Mouse (Mus musculus) erythroblast, embryonic 14.5 days (primary cell): ENCODE data around the gene Galnt2. TPM values are rescaled to one million over a fixed set of nuclear protein-coding genes. Genes with fewer than 3 reads are reported as not detected.

Experiments
- H3K27me3 ChIP-seq: 2 replicates; pipeline ENCODE4 v1.6.1; 2012; ENCODE audit warnings: inconsistent platforms; ENCODE audit not compliant: control insufficient read depth
- H3K36me3 ChIP-seq: 2 replicates; pipeline ENCODE4 v1.6.1; 2012; ENCODE audit warnings: mild to moderate bottlenecking, inconsistent platforms; ENCODE audit not compliant: control insufficient read depth
- H3K4me1 ChIP-seq: 2 replicates; pipeline ENCODE4 v1.6.1; 2012; ENCODE audit warnings: inconsistent platforms; ENCODE audit not compliant: control insufficient read depth
- H3K4me3 ChIP-seq: replicated peaks from 2 replicates; pipeline ENCODE3; 2012; ENCODE audit warnings: moderate library complexity, mild to moderate bottlenecking, inconsistent platforms
- H3K9me3 ChIP-seq: 2 replicates; pipeline ENCODE4 v1.6.1; 2012; ENCODE audit warnings: low read length, inconsistent platforms, mixed read lengths; ENCODE audit not compliant: control insufficient read depth
- GATA1 ChIP-seq: IDR thresholded peaks from 2 replicates; pipeline ENCODE4 v1.6.1; 2012; ENCODE audit warnings: low read length, inconsistent platforms, mixed read lengths
- TAL1 ChIP-seq: IDR thresholded peaks from 3 replicates; pipeline ENCODE4 v1.6.1; 2012; ENCODE audit warnings: low read length, inconsistent platforms, mixed read lengths
- polyA plus RNA-seq: library from polyadenylated mRNA; stranded (reverse); fragments of >175 nt; gene quantifications from 2 replicates; pipeline ENCODE4 v1.2.3, GENCODE M21; 2012

Galnt2 gene
- polyA plus RNA-seq, 1 experiment: 6.7 TPM

DNA sequence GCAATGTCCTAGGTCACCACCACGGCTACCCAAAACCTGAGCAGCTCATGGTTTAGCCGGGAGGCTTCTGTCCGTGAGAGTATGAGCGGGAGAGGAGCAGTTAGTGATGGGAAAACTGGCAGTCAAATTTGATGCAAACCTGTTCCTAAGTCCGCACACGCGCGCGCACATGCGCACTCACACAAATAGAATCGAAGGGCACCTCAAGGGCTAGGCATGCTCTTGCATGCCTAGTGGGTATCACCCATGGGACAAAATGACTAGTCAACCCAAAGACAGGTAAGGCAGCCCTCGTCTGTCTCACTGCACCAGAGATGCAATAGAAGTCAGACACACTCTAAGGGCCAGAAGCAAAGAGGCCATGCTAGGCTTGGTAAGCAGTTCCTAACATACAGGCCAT is 145.2 kb downstream of the Galnt2 start:
- no peak for TF ChIP-seq TAL1
- no peak for TF ChIP-seq GATA1
- Histone ChIP-seq H3K27me3 (no peaks in the 10 kb centered on the region), H3K4me1 (no peaks in the 10 kb centered on the region; the same call in 1 of the 2 replicates), H3K4me3 (no peak overlapping the region), H3K9me3 (no peaks in the 10 kb centered on the region), H3K36me3 (no peaks in the 10 kb centered on the region)

- no peaks in the 10 kb centered on the region for H3K27me3 ChIP-seq
- TF ChIP-seq GATA1 (no peak), TAL1 (no peak)
- H3K9me3 ChIP-seq: no peaks in the 10 kb centered on the region
- H3K36me3 ChIP-seq: no peaks in the 10 kb centered on the region
- no peak overlapping the region for H3K4me3 ChIP-seq
- no peaks in the 10 kb centered on the region for H3K4me1 ChIP-seq
Measured at GRCm38 (mm10) chr8:124379289-124379688, 148.1 kb downstream of the Galnt2 start.

DNA sequence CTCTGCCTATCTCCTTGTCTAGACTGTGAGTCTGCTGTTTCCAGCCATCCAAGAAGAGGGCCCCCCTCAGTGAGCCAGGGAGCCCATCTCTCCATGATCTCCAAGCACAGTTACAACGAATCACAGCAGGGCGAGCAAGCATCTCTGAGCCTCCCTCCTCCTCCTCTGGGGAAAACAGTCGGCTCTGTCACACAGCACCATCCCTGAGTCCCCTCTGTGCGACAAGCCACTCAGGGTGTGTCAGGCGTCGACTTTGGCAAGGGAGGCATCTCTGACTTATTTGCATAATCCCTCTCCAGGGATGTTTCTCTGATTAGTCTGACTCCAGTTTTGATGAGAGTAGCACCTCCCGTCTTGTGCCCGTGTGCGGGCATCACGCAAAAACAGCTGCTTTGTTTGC is 151.0 kb downstream of the Galnt2 start:
- Histone ChIP-seq H3K36me3 (no peaks in the 10 kb centered on the region), H3K4me1 (no peaks in the 10 kb centered on the region), H3K27me3 (no peaks in the 10 kb centered on the region), H3K9me3 (no peaks in the 10 kb centered on the region), H3K4me3 (no peak overlapping the region)
- TF ChIP-seq TAL1 (no peak), GATA1 (no peak)

- H3K4me1 ChIP-seq: no peaks in the 10 kb centered on the region
- TF ChIP-seq GATA1: no peak
- no peak for TF ChIP-seq TAL1
- H3K36me3 ChIP-seq: no peaks in the 10 kb centered on the region
- H3K27me3 ChIP-seq: no peaks in the 10 kb centered on the region
- H3K4me3 ChIP-seq: no peak overlapping the region
- no peaks in the 10 kb centered on the region for H3K9me3 ChIP-seq
Measured at GRCm38 (mm10) chr8:124384336-124384735, 153.1 kb downstream of the Galnt2 start.

GRCm38 (mm10) chr8:124386225-124386899 is 155.2 kb downstream of the Galnt2 start:
- no peak for TF ChIP-seq TAL1
- no peak for TF ChIP-seq GATA1
- H3K27me3 ChIP-seq: no peaks in the 10 kb centered on the region
- no peaks in the 10 kb centered on the region for H3K9me3 ChIP-seq
- no peaks in the 10 kb centered on the region for H3K36me3 ChIP-seq
- no peak overlapping the region for H3K4me3 ChIP-seq
- H3K4me1 ChIP-seq: no peaks in the 10 kb centered on the region

GRCm38 (mm10) chr8:124389495-124389894 is 158.3 kb downstream of the Galnt2 start:
- Histone ChIP-seq H3K9me3 (no peaks in the 10 kb centered on the region), H3K36me3 (no peaks in the 10 kb centered on the region), H3K4me3 (no peak overlapping the region), H3K4me1 (no peaks in the 10 kb centered on the region), H3K27me3 (no peaks in the 10 kb centered on the region)
- TF ChIP-seq GATA1 (no peak), TAL1 (no peak)

GRCm38 (mm10) chr8:124391191-124391590 is 160.0 kb downstream of the Galnt2 start:
- Histone ChIP-seq H3K27me3 (no peaks in the 10 kb centered on the region), H3K4me1 (no peaks in the 10 kb centered on the region)
- TF ChIP-seq TAL1: no peak
- no peak for TF ChIP-seq GATA1

DNA sequence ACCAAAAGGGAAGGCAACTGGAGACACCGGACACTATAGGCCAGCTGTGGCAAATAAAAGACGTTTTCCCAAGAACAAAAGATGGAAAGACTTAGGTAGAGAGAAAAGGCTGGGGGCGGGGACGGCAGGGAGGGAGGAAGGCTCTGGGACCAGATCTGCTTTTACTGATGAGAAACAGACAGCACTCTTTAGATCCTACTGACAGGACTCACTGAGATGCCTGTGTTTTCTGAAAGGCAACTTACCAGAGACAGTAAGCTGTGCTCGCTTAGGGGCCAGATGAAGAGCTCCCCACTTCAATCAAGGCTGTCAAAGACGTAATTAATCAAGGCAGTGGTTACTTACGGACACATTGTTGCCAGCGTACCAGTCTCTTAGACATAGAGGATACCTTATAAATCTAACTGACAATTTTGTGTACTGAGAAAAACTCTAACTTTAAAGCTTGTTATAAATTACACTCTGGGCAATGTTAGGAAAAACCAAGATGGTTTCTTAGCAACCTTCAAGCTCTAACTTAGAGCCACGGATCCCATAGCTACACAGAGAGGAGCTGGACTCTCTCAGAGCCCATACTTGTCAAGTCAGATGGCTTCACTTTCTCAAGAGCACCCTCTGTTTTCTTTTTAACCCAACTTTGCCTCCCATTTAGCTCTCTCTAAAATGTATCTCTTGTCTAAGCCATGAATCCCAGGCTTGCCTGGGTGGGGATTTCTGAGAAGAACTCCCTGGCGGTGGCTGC is 161.3 kb downstream of the Galnt2 start:
- H3K4me1 ChIP-seq: no peaks in the 10 kb centered on the region
- H3K4me3 ChIP-seq: no peak overlapping the region
- H3K36me3 ChIP-seq: no peaks in the 10 kb centered on the region
- TF ChIP-seq TAL1: no peak
- TF ChIP-seq GATA1: no peak
- H3K27me3 ChIP-seq: no peaks in the 10 kb centered on the region
- H3K9me3 ChIP-seq: no peaks in the 10 kb centered on the region

More at GRCm38 (mm10) chr8:124391191-124391590, 160.0 kb downstream of the Galnt2 start:
- Histone ChIP-seq H3K9me3 (no peaks in the 10 kb centered on the region), H3K36me3 (no peaks in the 10 kb centered on the region), H3K4me3 (no peak overlapping the region)

DNA sequence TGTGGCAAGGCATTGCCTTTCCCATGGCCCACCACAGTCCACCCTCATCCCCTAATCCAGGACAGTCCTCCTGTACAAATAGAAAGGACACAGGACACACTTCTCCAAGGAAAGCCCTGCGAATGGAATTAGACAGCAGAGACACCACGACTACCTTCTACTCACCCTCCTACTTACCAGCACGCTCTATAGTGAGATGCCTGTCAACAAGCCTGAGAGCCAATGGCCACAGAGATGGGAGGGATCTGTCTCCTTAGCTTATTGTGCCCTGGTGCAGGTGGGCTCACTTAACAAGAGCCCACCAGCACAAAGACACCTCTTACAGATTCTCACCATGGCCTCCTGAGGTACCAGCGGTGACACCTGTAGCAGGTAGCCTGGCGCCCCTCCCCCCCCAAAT is 161.8 kb downstream of the Galnt2 start:
- Histone ChIP-seq H3K36me3 (no peaks in the 10 kb centered on the region), H3K9me3 (no peaks in the 10 kb centered on the region), H3K4me1 (no peaks in the 10 kb centered on the region), H3K27me3 (no peaks in the 10 kb centered on the region), H3K4me3 (no peak overlapping the region)
- TF ChIP-seq TAL1: no peak
- no peak for TF ChIP-seq GATA1

DNA sequence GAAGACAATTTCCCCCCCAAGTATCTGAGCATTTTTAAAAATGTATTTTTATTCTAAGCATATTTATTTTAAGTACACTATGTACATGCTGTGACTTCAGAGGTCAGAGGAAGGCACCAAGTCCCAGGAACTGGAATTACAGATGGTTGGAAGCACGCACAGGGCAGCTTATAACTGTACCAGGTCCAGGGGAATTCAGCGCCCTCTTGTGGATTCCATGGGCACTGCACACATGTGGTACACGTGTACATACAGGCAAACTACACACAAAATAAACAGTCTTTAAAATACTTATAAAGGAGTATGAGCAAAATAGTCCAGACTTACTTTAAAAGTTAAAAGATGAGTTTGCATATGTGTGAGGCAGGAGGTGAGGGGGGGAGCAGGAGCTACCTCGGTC is 162.7 kb downstream of the Galnt2 start:
- H3K9me3 ChIP-seq: no peaks in the 10 kb centered on the region
- no peaks in the 10 kb centered on the region for H3K36me3 ChIP-seq
- TF ChIP-seq TAL1 (no peak), GATA1 (no peak)
- H3K4me3 ChIP-seq: no peak overlapping the region
- no peaks in the 10 kb centered on the region for H3K4me1 ChIP-seq
- no peaks in the 10 kb centered on the region for H3K27me3 ChIP-seq
